Mouse (Mus musculus) liver, embryonic 11.5 days (tissue): ENCODE data around the gene Fam71a. TPM values are rescaled to one million over a fixed set of nuclear protein-coding genes. Genes with fewer than 3 reads are reported as not detected.

ENCODE experiments used
- ATAC-seq: fragments of 200-750 bp; cut with Nextera tagmentation; replicated peaks from 2 replicates; pipeline ENCODE4 v1.8.0; 2017; ENCODE audit warnings: moderate number of reproducible peaks, mild to moderate bottlenecking, moderate TSS enrichment, moderate library complexity; ENCODE audit not compliant: low FRiP score
- DNase-seq: peaks from one replicate; pipeline ENCODE4 v3.0.0-alpha.2; 2017; ENCODE audit warnings: low spot score
- H3K27ac ChIP-seq: fragments of 300-500 bp; sonication (generic); 2 replicates; pipeline ENCODE4 v1.5.1; 2014; ENCODE audit warnings: mild to moderate bottlenecking, low read depth, low read length, control low read depth
- H3K27me3 ChIP-seq: fragments of 300-500 bp; sonication (generic); replicated peaks from 2 replicates; pipeline ENCODE4 v1.6.1; 2014; ENCODE audit warnings: low read length, mixed read lengths; ENCODE audit not compliant: control insufficient read depth, insufficient read depth
- H3K36me3 ChIP-seq: fragments of 300-500 bp; sonication (generic); 2 replicates; pipeline ENCODE4 v1.6.1; 2014; ENCODE audit warnings: mild to moderate bottlenecking, low read length, moderate library complexity, mixed read lengths; ENCODE audit not compliant: control insufficient read depth, insufficient read depth
- H3K4me1 ChIP-seq: fragments of 300-500 bp; sonication (generic); replicated peaks from 2 replicates; pipeline ENCODE4 v1.6.1; 2014; ENCODE audit warnings: low read length, mixed read lengths; ENCODE audit not compliant: control insufficient read depth, insufficient read depth
- H3K4me2 ChIP-seq: fragments of 300-500 bp; sonication (generic); 2 replicates; pipeline ENCODE4 v1.6.1; 2014; ENCODE audit warnings: mild to moderate bottlenecking, control low read depth, moderate library complexity
- H3K4me3 ChIP-seq: fragments of 300-500 bp; sonication (generic); 2 replicates; pipeline ENCODE4 v1.5.1; 2014; ENCODE audit warnings: low read depth, low read length, control low read depth
- H3K9ac ChIP-seq: fragments of 300-500 bp; sonication (generic); 2 replicates; pipeline ENCODE4 v1.6.1; 2014; ENCODE audit warnings: low read depth, low read length, control low read depth
- H3K9me3 ChIP-seq: fragments of 300-500 bp; sonication (generic); 2 replicates; pipeline ENCODE4 v1.6.1; 2016; ENCODE audit warnings: low read length, inconsistent platforms, mixed read lengths; ENCODE audit not compliant: control insufficient read depth
- WGBS: fragments of 180-500 bp; shearing (Covaris S2); extraction: QIAGEN DNeasy Blood & Tissue Kit; methylation state at CpG from one replicate; pipeline ENCODE4 v1.1.7; 2014; 5-methylcytosine and 5-hydroxymethylcytosine counted together
- polyA plus RNA-seq: library from polyadenylated mRNA; unstranded; fragments of >200 nt; fragmentation: Nextera tagmentation; extraction: Ambion mirVana; gene quantifications from 2 replicates; pipeline ENCODE4 v1.2.1, GENCODE M21; 2014

The Fam71a gene
- polyA plus RNA-seq: not detected in 2 replicates

DNA sequence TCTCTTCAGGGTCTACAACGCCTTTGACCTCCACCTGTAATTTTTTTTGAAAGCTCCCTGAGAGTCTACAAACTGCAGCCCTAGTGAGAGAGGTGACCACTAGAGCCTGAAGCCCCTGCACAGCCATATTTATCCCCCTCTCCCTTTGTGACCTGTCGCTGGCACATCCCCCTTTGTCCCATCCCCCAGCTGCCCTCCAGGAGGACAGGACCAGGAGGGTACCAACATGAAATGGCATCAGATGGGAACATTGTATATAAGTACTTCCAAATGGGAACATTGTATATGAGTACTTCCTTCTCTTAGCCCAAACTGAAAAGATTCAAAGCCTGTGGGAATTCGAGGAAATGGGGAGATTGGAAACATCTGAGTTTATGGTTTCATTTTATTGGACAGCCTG is at the start of gene Fam71a:
Fam71a (minus strand) TSS at position 101 of the 400 bp plus-strand sequence.
- Histone ChIP-seq H3K27ac (no peak within 1 kb of the TSS), H3K36me3 (no peaks in the 10 kb centered on the region), H3K4me3 (no peak within 1 kb of the TSS), H3K4me1 (no peaks in the 10 kb centered on the region), H3K27me3 (no peaks in the 10 kb centered on the region), H3K4me2 (no peak within 1 kb of the TSS), H3K9me3 (no peaks in the 10 kb centered on the region), H3K9ac (no peak within 1 kb of the TSS)
- DNase-seq: no peak
- 78% methylated on average over 3 of the region's 3 CpGs for WGBS
- ATAC-seq: no peak

DNA sequence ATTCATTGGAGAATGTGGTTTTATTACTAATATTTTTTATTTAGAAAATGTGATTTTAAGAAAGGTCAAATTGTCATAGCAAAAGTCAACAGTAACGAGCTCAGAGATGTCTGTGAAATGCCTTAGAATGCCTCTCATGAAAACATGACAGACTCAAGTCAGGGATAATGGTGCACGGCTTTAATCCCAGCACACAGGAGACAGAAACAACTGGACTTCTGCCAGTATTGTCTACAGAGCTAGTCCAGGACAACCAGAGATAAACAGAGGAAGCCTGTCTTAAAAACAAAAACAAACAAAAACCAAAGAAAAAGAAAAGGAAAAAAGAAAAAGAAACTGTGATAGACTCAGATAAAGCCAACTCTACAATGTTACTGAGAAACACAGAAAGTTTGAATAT is 46.5 kb upstream of the Fam71a start:
- DNase-seq (no peak), ATAC-seq (no peak)
- H3K4me3 ChIP-seq: no peak overlapping the region
- no peak overlapping the region for H3K4me2 ChIP-seq
- H3K9ac ChIP-seq: no peak overlapping the region
- H3K36me3 ChIP-seq: no peaks in the 10 kb centered on the region
- H3K9me3 ChIP-seq: no peaks in the 10 kb centered on the region
- no peak overlapping the region for H3K27ac ChIP-seq
- WGBS: 59% methylated on average over 2 of the region's 2 CpGs
- no peaks in the 10 kb centered on the region; the same call in 1 of the 2 replicates for H3K4me1 ChIP-seq
- H3K27me3 ChIP-seq: peaks cover 8% of the 10 kb centered on the region

DNA sequence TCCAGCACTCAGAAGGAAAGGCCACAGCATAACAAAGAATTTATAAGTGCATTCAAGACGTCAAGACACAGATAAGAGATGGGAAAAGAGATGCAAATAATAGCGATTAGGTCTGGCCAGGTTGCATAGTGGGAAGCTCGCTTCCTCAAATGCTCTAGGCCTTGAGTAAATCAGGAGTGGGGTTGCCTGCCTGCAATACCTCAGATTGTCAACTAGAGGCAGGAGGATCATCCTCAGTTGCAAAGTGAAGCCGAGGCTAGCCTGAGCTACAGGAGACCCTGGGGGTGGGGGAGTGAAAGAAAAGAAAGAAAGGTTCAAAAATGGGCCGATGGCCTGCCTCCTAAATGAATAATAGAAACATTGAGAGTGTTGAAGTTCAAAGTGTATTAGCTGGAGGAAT is 41.2 kb upstream of the Fam71a start:
- ATAC-seq (no peak), DNase-seq (no peak)
- Histone ChIP-seq H3K4me1 (no peaks in the 10 kb centered on the region), H3K9ac (no peak overlapping the region), H3K27ac (no peak overlapping the region), H3K27me3 (no peaks in the 10 kb centered on the region; the same call in none of the 2 replicates), H3K4me2 (no peak overlapping the region), H3K9me3 (no peaks in the 10 kb centered on the region), H3K4me3 (no peak overlapping the region), H3K36me3 (no peaks in the 10 kb centered on the region)
- 64% methylated on average over 5 of the region's 5 CpGs for WGBS

DNA sequence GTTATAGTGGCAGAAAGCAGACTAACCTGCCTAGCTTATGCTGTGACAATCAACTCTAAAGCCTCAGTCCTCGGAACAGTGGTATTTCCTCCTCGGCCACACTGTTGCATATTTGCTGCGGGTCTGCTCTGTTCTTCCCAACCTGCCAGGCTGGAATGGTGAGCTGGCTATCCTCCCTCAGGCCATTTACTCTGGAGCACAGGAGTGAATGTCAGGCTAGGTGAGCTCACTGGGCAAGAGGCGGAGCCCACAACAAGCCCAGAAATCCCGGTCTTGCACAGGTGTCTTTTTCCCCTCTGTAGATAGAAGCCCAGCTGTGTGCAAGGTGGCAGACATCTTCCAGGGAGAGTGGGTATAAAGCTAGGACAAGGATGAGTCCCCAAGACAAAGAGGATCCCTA is 40.3 kb upstream of the Fam71a start:
- H3K9ac ChIP-seq: no peak overlapping the region
- no peaks in the 10 kb centered on the region for H3K9me3 ChIP-seq
- no peak overlapping the region for H3K4me3 ChIP-seq
- 58% methylated on average over 5 of the region's 5 CpGs for WGBS
- no peak for ATAC-seq
- no peak for DNase-seq
- H3K27me3 ChIP-seq: no peaks in the 10 kb centered on the region; the same call in none of the 2 replicates
- H3K27ac ChIP-seq: no peak overlapping the region
- H3K4me2 ChIP-seq: no peak overlapping the region
- no peaks in the 10 kb centered on the region for H3K4me1 ChIP-seq
- H3K36me3 ChIP-seq: no peaks in the 10 kb centered on the region

DNA sequence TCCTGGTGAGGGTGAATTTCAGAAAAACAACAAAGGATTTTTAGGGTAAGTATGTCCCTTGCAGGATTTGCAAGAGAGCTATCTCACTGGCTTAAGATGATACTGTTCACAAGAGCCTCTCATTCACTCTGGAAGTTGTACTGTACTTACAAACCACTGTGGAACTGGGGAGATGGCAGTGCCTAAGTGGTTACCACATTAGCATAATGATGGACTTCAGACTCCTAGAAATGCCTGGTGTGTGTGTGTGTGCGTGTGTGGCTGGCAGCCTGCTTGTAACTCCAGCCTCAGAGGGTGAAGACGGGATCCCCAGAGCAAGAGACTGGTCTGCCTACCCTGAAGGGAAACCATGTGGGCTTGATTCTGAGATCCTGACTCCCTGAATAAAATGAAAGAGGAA is 38.9 kb upstream of the Fam71a start:
- no peak overlapping the region for H3K9ac ChIP-seq
- H3K4me1 ChIP-seq: no peaks in the 10 kb centered on the region
- no peak overlapping the region for H3K4me3 ChIP-seq
- H3K9me3 ChIP-seq: no peaks in the 10 kb centered on the region
- H3K27ac ChIP-seq: no peak overlapping the region
- ATAC-seq: no peak
- H3K27me3 ChIP-seq: no peaks in the 10 kb centered on the region; the same call in none of the 2 replicates
- DNase-seq: no peak
- 79% methylated on average over 2 of the region's 2 CpGs for WGBS
- H3K4me2 ChIP-seq: no peak overlapping the region
- no peaks in the 10 kb centered on the region for H3K36me3 ChIP-seq

DNA sequence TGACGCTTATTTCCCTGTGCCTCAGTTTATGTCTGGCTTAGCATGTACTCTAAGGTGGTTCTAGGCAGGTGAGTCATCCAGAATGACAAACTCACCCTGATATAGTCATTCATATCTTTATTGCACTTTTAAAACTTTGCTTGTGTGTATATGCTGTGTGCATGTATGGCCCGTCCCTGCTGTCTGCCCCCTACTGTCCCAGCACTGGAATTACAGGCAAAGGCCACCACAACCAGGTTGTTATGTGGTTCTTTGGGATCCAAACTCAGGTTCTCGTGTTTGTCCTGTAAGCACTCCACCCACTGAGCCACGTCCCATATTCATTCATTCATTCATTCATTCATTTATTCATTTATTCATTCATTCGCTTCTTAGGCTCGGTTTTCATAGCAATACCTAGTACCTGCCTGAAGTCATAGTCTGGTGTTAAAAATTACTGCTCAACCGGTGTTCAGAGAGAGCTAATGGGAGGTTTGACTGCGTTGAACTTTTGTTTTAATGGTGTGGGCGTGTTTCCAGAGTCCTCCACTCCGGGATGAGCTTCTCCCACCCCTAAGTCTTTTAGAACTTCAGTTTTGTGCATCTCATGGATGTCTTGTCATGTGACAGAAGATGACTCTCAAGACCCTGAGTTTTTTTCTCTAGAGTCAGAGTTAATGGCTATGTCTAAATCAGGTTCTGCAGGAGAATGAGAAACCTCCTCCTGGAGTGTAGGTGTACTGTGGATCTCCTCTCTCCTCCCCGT is 37.8 kb upstream of the Fam71a start:
- H3K9ac ChIP-seq: no peak overlapping the region
- no peaks in the 10 kb centered on the region; the same call in none of the 2 replicates for H3K27me3 ChIP-seq
- H3K36me3 ChIP-seq: no peaks in the 10 kb centered on the region
- no peaks in the 10 kb centered on the region for H3K9me3 ChIP-seq
- H3K4me2 ChIP-seq: no peak overlapping the region
- ATAC-seq (no peak), DNase-seq (no peak)
- H3K27ac ChIP-seq: no peak overlapping the region
- no peaks in the 10 kb centered on the region for H3K4me1 ChIP-seq
- no peak overlapping the region for H3K4me3 ChIP-seq
- 77% methylated on average over 11 of the region's 11 CpGs for whole genome bisulfite sequencing

DNA sequence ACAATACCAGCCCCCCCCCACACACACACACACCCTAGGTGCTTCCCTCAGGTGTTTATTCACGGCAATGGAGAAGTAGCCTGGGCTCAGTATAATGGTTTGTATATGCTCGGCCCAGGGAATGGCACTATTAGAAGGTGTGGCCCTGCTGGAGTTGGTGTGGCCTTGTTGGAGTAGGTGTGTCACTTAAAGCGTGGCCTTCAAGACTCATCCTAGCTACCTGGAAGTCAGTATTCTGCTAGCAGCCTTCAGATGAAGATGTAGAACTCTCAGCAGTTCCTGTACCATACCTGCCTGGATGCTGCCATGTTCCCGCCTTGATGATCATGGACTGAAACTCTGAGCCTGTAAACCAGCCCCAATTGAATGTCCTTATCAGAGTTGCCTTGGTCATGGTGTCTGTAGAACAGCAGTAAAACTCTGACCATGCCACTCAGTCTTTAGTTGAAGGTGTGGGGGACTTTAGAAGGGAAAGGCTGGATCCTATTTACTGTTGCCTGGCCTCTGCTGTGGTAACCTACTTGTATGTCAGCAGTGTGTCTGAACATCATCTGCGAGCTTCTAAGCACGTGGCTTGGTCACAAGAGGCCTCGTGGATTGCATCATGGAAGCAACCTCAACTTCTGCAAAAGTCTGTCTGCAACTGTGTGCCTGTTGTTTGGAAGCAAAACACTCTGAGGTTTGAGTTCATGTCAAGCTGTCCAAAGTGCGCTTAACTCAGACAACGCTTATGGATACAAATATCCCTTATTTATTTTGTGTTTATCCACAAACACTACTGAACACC is 36.4 kb upstream of the Fam71a start:
- ATAC-seq (no peak), DNase-seq (no peak)
- H3K9ac ChIP-seq: no peak overlapping the region
- no peaks in the 10 kb centered on the region for H3K4me1 ChIP-seq
- WGBS: 68% methylated on average over 9 of the region's 9 CpGs
- no peak overlapping the region for H3K4me3 ChIP-seq
- no peak overlapping the region for H3K27ac ChIP-seq
- no peaks in the 10 kb centered on the region for H3K9me3 ChIP-seq
- H3K4me2 ChIP-seq: no peak overlapping the region
- no peaks in the 10 kb centered on the region; the same call in none of the 2 replicates for H3K27me3 ChIP-seq
- H3K36me3 ChIP-seq: no peaks in the 10 kb centered on the region

DNA sequence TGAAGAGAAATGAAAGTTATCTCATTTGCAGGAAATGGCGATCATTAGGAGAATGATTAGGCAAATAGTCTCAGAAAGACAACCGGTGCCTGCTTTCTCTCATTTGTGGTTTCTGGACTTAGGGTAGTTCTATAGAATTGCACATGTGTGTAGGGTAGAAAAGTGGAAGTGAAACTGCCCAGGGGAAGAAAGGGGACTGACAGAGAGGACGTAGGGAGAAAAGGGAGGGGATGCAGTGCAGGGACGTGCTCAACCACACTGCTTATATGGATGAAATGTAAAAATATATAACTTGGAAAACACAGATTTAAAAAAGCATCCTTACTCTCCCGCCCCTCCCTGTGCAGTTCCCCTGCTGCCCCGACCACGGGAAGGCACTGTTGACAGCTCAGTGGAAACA is 33.3 kb upstream of the Fam71a start:
- Histone ChIP-seq H3K36me3 (no peaks in the 10 kb centered on the region), H3K27me3 (peaks cover 6% of the 10 kb centered on the region), H3K27ac (no peak overlapping the region), H3K9ac (no peak overlapping the region), H3K4me1 (no peaks in the 10 kb centered on the region), H3K4me3 (no peak overlapping the region), H3K9me3 (no peaks in the 10 kb centered on the region), H3K4me2 (no peak overlapping the region)
- no peak for ATAC-seq
- WGBS: 35% methylated on average over 7 of the region's 7 CpGs
- DNase-seq: no peak
